Mouse (Mus musculus) C2C12 (cell line): ENCODE results near the gene Rbsn.

Source experiments
- CTCF ChIP-seq: IDR thresholded peaks from one replicate; pipeline ENCODE4 v1.5.1; 2011; ENCODE audit not compliant: control insufficient read depth, insufficient read depth, insufficient read length
- FOSL1 ChIP-seq: IDR thresholded peaks from one replicate; pipeline ENCODE4 v1.8.0; 2011; ENCODE audit warnings: mild to moderate bottlenecking, low read length; ENCODE audit not compliant: poor library complexity, insufficient read depth, severe bottlenecking
- MAX ChIP-seq: IDR thresholded peaks from one replicate; pipeline ENCODE4 v1.6.1; 2011; ENCODE audit warnings: mild to moderate bottlenecking, control low read depth
- MYOD1 ChIP-seq: IDR thresholded peaks from one replicate; pipeline ENCODE4 v1.6.1; 2011; ENCODE audit warnings: low read depth; ENCODE audit not compliant: control insufficient read depth, insufficient read length
- MYOG ChIP-seq: IDR thresholded peaks from one replicate; pipeline ENCODE4 v1.6.1; 2011; ENCODE audit not compliant: control insufficient read depth, insufficient read length; ENCODE audit errors: extremely low read depth
- USF1 ChIP-seq: IDR thresholded peaks from one replicate; pipeline ENCODE4 v1.6.1; 2011; ENCODE audit warnings: low read depth, mild to moderate bottlenecking, control low read depth, moderate library complexity

- TF ChIP-seq MAX = no peak
- TF ChIP-seq CTCF = no peak
- no peak for TF ChIP-seq FOSL1
- no peak for TF ChIP-seq MYOD1
- no peak for TF ChIP-seq USF1
- TF ChIP-seq MYOG = no peak
Measured at GRCm38 (mm10) chr6:92231356-92231755, 16.6 kb upstream of the Rbsn start.
